Mouse (Mus musculus) testis, adult 2 months (tissue): ENCODE results near the gene B830017H08Rik. TPM values are rescaled to one million over a fixed set of nuclear protein-coding genes. Genes with fewer than 3 reads are reported as not detected.

Experiments
- H3K27ac ChIP-seq: fragments of 200-500 bp; 2 replicates; pipeline ENCODE4 v1.5.1; 2012; ENCODE audit warnings: low read depth, low read length; ENCODE audit not compliant: control insufficient read depth, insufficient read depth
- H3K27me3 ChIP-seq: fragments of 200-500 bp; 2 replicates; pipeline ENCODE4 v1.6.1; 2012; ENCODE audit warnings: mild to moderate bottlenecking, low read length, moderate library complexity; ENCODE audit not compliant: control insufficient read depth, insufficient read depth
- H3K36me3 ChIP-seq: fragments of 200-500 bp; 2 replicates; pipeline ENCODE4 v1.6.1; 2012; ENCODE audit warnings: mild to moderate bottlenecking, low read length; ENCODE audit not compliant: control insufficient read depth, insufficient read depth
- H3K4me1 ChIP-seq: fragments of 200-500 bp; 2 replicates; pipeline ENCODE4 v1.6.1; 2012; ENCODE audit warnings: low read length; ENCODE audit not compliant: control insufficient read depth, insufficient read depth
- H3K4me3 ChIP-seq: fragments of 200-500 bp; 2 replicates; pipeline ENCODE4 v1.5.1; 2012; ENCODE audit warnings: low read depth, mild to moderate bottlenecking, low read length, moderate library complexity, mixed read lengths; ENCODE audit not compliant: control insufficient read depth
- CTCF ChIP-seq: fragments of 200-500 bp; IDR thresholded peaks from 2 replicates; pipeline ENCODE4 v1.5.1; 2012; ENCODE audit warnings: low read depth, mild to moderate bottlenecking, inconsistent platforms, low read length, moderate library complexity; ENCODE audit not compliant: control insufficient read depth, insufficient read depth, insufficient replicate concordance
- POLR2A ChIP-seq: fragments of 200-500 bp; IDR thresholded peaks from 2 replicates; pipeline ENCODE4 v1.6.1; 2012; ENCODE audit warnings: low read depth, mild to moderate bottlenecking, inconsistent platforms, low read length, moderate library complexity; ENCODE audit not compliant: control insufficient read depth
- polyA plus RNA-seq: library from polyadenylated mRNA; depleted of rRNA; stranded (reverse); fragments of >200 nt; gene quantifications from 2 replicates; pipeline ENCODE4 v1.2.3, GENCODE M21; 2012; rRNA removed

The B830017H08Rik gene
- 4.5 and 5.6 TPM in 2 replicates for polyA plus RNA-seq

GRCm38 (mm10) chr16:17832821-17833220, at the start of gene B830017H08Rik:
Gene B830017H08Rik, plus strand, starts transcription at chr16:17833121.
- Histone ChIP-seq H3K4me3 (peak within 1 kb of the TSS; percentile 68), H3K4me1 (peaks cover 25% of the 10 kb centered on the region), H3K27ac (no peak within 1 kb of the TSS), H3K27me3 (no peaks in the 10 kb centered on the region), H3K36me3 (no peaks in the 10 kb centered on the region)
- no peak for TF ChIP-seq CTCF
- TF ChIP-seq POLR2A: no peak

- H3K36me3 ChIP-seq: no peaks in the 10 kb centered on the region; the same call in 1 of the 2 replicates
- TF ChIP-seq CTCF (no peak), POLR2A (no peak)
- H3K4me3 ChIP-seq: no peak overlapping the region
- H3K27me3 ChIP-seq: no peaks in the 10 kb centered on the region
- no peak overlapping the region for H3K27ac ChIP-seq
- no peaks in the 10 kb centered on the region for H3K4me1 ChIP-seq
Measured at GRCm38 (mm10) chr16:17785337-17785736, 47.6 kb upstream of the B830017H08Rik start.

- Histone ChIP-seq H3K27me3 (no peaks in the 10 kb centered on the region), H3K36me3 (no peaks in the 10 kb centered on the region; the same call in 1 of the 2 replicates), H3K27ac (no peak overlapping the region), H3K4me1 (peaks cover 8% of the 10 kb centered on the region), H3K4me3 (no peak overlapping the region)
- TF ChIP-seq CTCF (no peak), POLR2A (no peak)
Measured at GRCm38 (mm10) chr16:17792728-17793127, 40.2 kb upstream of the B830017H08Rik start.

GRCm38 (mm10) chr16:17794047-17794446, 38.9 kb upstream of the B830017H08Rik start:
- TF ChIP-seq CTCF: no peak
- TF ChIP-seq POLR2A: no peak
- no peak overlapping the region for H3K4me3 ChIP-seq

GRCm38 (mm10) chr16:17795643-17796042, 37.3 kb upstream of the B830017H08Rik start:
- peaks cover 14% of the 10 kb centered on the region for H3K4me1 ChIP-seq
- H3K36me3 ChIP-seq: no peaks in the 10 kb centered on the region
- TF ChIP-seq CTCF (no peak), POLR2A (no peak)
- H3K27ac ChIP-seq: no peak overlapping the region
- H3K27me3 ChIP-seq: no peaks in the 10 kb centered on the region
- H3K4me3 ChIP-seq: no peak overlapping the region

More at GRCm38 (mm10) chr16:17794047-17794446, 38.9 kb upstream of the B830017H08Rik start:
- Histone ChIP-seq H3K4me1 (peaks cover 14% of the 10 kb centered on the region), H3K27ac (no peak overlapping the region), H3K27me3 (no peaks in the 10 kb centered on the region), H3K36me3 (no peaks in the 10 kb centered on the region; the same call in 1 of the 2 replicates)

GRCm38 (mm10) chr16:17796519-17796918, 36.4 kb upstream of the B830017H08Rik start:
- no peaks in the 10 kb centered on the region for H3K27me3 ChIP-seq
- peaks cover 14% of the 10 kb centered on the region for H3K4me1 ChIP-seq
- TF ChIP-seq CTCF (no peak), POLR2A (no peak)
- no peaks in the 10 kb centered on the region for H3K36me3 ChIP-seq
- H3K27ac ChIP-seq: no peak overlapping the region
- peak overlapping the region; percentile 54 for H3K4me3 ChIP-seq

GRCm38 (mm10) chr16:17796971-17797811, 35.7 kb upstream of the B830017H08Rik start, which contains the start of gene Scarf2:
Gene Scarf2, plus strand, starts transcription at chr16:17797282.
- Histone ChIP-seq H3K27me3 (no peaks in the 10 kb centered on the region), H3K4me1 (peaks cover 14% of the 10 kb centered on the region), H3K27ac (no peak within 1 kb of the TSS; the same call in 1 of the 2 replicates), H3K4me3 (peak within 1 kb of the TSS; percentile 54), H3K36me3 (no peaks in the 10 kb centered on the region)
- no peak for TF ChIP-seq CTCF
- TF ChIP-seq POLR2A: no peak
